Mouse (Mus musculus) megakaryocyte-erythroid progenitor cell, adult 5-6 weeks (primary cell): ENCODE measurements around the gene Creb1. TPM values are rescaled to one million over a fixed set of nuclear protein-coding genes. Genes with fewer than 3 reads are reported as not detected.
"Not testable (repeated sequence)": the region's sequence is repeated elsewhere in the genome, so short reads cannot be mapped to it uniquely, and the experiment has no call there.

Source experiments
- ATAC-seq: replicated peaks from 2 replicates; pipeline ENCODE4 v1.8.0; 2016; ENCODE audit warnings: mild to moderate bottlenecking, inconsistent platforms; ENCODE audit not compliant: severe bottlenecking, poor library complexity, low FRiP score, low TSS enrichment
- total RNA-seq, 2 experiments: library from RNA; stranded (forward) in 1 of 2; stranded (reverse) in 1 of 2; fragments of 200-1000, 215-1000 nt in 1 of 2; fragments of >200 nt in 1 of 2; fragmentation: Nextera tagmentation in 1 of 2; gene quantifications; 2 replicates each; pipeline ENCODE4 v1.2.3; 2014 to 2017

Creb1 gene
- total RNA-seq, 2 experiments from 2014 or later: 46.6 to 52.8 TPM

DNA sequence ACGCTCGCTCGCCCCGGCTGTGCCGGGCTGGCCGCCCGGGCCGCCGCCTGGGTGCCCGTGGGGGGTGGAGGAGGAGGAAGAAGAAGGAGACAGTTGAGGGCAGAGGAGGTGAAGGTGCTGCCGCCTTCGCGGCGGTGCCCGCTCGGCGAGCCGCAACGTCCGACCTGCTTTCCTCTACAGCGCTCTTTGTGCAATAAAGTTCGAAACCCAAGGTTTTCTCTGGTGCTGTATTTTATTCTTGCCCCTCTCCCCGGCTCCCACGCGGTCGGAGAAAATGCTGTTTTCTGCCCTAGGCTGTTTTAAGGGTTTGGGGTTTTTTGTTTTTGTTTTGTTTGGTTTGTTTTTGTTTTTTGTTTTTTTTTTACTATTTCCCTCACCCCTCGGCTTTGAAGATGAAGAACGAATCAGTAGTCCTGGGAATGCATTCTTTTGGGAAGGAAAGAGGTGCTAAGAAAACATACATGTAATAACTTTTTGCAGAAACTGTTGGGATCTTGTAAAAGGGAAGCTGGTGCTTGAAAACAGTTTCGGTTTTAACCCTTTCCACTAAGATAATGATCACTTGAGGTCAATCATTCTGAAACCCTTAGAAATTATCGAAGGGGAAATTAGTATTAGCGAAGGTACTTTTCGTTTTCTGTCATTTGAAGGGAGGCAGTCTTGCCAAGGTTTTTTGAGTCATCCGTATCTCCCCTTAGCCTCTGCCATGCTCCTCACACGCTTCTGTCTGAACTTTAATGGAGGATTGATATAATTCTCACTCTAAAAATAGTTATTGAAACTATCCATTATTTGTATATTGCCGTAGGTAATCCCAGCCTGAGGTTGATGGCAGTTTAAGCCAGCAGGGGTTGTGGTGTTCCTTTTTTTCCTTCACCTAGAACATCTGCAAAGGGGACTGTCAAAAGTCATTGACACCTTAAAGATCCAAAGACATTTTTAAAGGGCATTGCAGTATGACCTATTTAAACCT lies 1.3 kb downstream of the Creb1 start:
- 0 out of 2 replicates have a peak, but pooled peaks have one; percentile 13 for ATAC-seq

DNA sequence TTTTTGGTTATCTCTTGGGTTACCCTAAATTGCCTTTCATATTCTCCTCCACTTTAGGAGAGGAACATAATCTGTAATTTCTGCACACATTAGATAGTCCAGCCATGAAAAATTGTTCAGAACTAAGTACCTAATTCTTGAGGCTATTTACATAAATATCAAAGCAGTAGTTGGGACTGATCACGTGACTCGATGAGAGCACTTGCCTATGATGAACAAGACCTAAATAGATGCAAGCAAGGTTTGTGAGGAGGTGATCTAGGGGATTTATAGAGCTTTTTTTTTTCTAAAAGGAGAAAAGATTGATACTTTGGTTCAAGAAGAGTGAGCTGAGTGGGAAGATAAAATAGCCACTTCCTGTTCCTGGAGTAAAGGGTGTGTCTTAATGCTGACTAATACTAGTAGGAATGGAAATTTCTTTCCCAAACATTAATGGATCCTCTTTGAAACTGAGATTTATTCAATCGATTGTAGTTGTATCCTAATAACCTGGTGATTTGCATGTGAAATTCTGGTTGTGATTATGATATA lies 6.5 kb downstream of the Creb1 start:
- ATAC-seq: no peak

DNA sequence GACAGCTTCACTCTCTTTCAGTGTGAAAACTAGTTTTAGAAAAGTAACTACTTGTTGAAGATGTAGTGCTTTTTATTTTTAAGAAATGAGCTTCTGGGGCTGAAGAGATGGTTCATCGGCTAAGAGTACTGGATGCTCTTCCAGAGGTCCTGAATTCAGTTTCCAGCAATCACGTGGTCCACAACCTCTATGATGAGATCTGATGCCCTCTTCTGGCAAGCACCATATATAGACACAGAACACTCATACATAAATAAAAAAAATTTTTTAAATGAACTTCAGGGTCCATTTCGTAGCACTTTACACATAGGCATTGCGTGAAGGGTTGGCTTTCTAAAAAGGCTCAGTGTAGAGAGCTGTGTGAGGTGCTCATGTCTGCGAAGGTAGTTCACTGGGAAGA lies 11.3 kb downstream of the Creb1 start:
- peak; percentile 61; the same call in 1 of the 2 replicates for ATAC-seq

DNA sequence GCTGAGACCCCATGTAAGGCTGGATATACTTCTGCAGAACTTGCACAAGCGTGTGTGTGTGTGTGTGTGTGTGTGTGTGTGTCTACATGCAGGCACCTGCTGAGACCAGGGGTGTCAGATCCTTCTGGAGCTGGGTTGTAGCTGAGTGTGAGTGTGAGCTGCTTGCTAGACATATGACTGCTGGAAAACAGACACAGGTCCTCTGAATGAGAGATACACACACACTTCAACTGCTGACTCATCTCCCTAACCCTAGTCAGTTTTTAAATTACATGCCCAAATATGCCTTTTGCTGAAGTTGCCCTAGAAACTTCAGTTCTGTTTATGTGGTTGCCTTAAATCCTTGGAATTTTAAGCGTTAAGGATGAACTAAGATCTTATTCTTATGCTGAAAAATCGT lies 13.6 kb downstream of the Creb1 start:
- ATAC-seq: peak; percentile 57

DNA sequence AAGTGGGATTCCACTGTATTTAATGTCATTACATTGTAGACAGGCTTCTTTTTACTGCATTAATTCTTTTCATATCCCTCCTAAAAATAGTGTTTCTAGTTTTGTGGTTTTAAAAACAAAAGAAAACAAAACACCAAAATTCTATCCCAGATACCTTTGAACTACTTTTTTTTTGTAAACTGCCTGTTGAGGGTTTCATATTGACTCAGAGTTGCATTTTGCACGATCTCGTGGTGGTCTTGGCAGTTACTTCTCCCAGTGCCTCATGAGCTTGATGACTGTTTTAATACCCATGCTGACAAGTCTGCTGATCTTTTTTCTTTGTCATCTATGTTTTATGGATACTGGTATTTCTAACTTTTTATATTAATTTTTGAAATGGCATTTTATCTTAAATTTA lies 16.9 kb downstream of the Creb1 start:
- ATAC-seq: no peak

DNA sequence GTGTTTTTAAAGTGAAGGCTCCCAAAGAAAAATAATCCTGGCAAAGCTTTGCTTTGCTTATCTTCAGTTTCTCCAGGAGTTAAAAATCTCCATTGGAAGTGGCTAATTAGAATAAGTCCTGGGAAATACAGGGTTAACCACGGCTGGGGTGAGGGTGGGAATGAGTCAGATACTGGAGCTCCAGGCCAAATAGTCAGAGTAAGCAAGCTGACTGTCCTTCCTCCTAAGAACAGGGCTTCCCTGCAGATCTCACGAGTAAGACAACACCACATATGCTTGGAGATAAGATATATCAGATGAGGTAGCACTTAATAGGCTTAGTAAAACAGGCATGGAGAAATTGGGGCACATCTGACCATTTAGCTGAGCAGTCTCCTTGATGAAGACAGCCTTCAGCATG lies 19.5 kb downstream of the Creb1 start:
- no peak for ATAC-seq

DNA sequence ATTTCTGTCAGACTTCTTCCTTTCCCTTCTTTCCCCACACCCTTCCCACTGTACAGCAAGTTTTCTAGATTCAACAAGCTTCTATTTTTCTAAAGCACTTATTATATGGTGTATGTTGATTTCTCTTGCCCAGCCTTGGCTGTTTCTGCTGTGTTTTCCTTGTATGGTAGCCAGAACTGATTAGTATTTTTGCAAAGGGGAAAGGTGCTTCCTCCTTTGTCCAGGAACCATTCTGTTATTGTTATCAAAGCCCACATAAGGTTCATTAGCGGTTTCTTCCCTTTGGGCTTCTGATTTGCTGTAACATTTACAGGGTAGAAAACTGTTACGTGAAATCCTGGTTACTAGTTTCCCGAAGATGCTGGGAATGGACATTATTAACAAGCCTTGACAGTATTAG lies 27.7 kb downstream of the Creb1 start:
- ATAC-seq: no peak

DNA sequence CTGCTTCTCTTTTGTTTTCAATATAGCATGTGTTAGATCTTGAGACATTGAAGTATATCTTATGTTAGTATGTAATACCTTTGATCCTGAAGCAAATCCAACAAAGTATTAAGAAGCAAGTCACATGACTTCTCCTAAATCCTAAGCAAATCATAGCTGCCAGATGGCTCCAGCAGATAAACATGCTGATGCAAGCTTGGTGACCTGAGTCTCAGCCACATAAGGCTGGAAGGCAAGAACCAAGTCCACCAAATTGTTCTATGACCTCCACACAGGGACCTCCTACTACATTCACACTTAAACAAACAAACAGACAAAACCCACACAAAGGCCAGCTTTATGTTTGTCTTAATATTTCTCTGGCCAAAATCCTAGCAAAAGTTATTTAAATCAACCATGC lies 35.8 kb downstream of the Creb1 start:
- ATAC-seq: no peak

DNA sequence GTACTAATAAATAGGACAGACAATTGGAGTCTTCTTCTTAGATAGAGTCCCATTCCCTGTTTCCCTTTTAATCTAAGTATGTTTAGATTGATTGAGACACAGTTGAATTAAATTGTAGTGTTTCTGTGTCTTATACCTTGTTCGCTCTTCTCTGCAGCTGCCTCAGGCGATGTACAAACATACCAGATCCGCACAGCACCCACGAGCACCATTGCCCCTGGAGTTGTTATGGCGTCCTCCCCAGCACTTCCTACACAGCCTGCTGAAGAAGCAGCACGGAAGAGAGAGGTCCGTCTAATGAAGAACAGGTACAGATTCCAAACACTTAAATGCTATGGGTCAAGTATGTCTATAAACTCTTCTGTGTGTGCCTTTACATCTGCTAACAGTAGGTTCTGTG lies 43.6 kb downstream of the Creb1 start:
- ATAC-seq: no peak

DNA sequence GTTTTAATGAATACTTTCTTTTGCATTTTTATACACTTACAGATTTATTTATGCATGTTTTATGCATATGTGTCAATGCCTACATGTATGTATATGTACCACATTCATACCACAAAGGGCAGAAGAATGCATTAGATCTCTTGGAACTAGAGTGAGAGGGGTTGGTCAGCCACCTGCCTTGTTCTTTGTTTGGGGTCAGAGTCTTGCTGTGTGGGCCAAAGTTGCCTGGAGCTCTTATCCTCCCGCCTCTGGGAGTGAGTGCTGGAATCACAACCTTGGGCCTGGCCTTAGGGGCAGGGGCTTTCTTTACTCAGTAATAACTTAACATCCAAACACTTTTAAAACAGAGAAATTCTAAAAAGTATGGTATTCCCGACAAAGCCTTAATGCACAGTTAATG lies 44.3 kb downstream of the Creb1 start:
- no peak for ATAC-seq

DNA sequence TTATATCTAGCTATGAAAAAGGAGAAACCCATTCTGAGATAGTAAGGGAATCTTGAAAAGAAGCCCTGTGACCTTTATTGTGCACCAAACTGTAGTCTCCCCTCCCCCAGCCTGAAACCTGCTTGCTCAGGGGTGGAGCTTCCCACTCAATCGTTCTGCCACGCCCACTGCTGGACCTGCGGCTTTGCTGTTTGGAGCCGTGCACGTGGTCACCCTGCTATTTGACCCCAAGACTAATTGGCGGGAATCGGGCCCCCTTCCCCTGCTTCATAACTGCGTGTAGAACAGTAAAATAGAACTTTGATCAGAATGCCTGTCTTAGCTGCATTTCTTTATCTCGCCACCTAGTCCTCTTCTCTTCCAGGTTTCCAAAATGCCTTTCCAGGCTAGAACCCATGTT lies 45.5 kb downstream of the Creb1 start:
- not testable (repeated sequence) for ATAC-seq

DNA sequence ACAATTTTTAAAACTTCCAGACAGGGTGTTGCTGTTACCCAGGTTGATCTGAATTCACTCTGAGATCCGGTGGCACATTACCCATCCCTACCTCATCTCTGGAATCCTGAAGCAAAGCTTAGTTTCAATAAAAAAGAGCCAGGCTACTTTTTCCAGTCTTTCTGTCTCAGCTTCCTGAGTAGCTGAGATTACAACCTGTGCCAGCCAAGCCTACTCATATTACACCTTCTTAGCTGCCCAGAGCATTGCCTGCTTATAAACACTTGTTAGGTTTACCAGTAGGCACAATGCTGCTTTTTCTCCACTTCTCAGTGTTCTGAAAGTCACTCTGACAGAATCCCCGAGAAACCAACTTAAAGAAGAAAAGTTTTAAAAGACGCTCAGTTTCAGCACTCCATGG lies 46.4 kb downstream of the Creb1 start:
- no peak for ATAC-seq

DNA sequence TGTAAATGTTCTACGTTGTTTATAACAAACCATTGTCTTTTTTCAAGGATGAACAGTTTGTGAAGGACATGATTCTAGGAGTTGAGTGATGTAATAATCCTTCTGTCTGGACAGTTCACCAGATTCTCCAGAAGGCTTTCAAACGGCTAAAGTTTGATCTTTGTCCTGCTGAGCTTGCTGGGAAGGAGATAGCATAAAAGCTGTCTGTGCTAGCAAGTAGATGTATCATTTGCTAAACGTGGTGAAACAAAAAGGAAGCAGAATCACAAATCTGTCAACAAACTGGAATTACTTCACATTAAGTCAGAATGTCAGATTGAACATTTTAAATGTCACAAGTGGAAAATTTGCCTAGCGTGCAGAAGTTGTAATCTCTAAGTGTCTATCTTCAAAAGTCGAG lies 66.5 kb downstream of the Creb1 start:
- no peak for ATAC-seq

DNA sequence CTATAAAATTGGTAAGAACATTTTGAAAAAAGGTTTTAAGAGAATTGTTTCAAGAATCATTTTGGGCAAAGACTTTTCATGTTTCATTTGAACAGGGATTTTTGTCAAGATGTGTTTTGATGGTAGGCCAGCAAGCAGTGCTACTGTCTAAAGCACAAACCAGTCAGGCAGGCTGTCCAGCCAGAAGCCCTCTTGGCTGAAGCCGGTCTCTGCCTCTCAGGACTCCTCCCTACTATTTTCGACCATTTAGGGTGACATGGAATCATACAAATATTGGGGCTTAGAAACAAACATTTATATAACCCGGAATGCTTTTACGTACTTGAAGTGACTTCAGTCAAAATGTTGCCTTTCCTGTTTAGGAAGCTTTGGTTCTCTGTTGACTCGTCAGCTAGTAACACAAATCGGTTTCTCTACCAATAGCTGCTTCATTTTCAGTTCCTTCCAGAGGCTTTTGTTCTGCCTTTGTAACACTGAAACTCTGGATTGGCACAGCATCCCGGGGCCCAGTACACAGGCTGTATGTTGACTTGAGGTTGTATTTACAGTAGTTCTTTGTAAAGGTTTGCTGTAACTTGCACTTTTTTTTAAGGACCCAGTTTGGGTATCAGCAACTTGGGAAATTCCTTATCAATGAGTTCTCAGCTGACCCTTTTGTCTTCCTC lies 68.1 kb downstream of the Creb1 start:
- no peak for ATAC-seq

DNA sequence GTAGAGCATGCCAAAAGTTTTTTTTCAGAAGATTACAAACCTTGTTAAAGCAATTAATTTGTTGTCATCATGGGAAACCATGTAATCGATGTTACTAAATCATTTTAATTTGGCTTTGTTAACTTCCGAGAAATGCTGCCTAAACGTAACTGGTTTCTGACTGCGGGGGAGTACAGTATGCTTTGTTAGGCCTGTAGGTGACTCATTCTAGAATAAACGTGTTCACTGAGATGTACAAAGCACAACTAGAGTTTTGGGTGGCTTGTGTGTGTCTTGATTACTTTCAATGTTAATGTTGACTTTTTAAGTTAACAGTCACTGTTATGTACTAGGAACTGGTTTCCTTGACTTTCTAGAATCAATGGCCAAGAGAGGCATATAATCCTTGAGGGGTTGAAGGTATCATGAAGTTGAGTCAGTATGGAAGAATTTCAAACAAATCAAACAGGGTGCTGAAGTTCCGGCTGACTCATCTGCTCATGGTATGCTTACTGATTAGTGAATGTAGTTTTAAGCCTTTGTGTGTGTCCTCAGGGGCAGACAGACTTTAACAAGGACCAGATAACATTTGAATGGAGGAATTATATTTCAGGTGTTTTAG lies 68.9 kb downstream of the Creb1 start:
- no peak for ATAC-seq

DNA sequence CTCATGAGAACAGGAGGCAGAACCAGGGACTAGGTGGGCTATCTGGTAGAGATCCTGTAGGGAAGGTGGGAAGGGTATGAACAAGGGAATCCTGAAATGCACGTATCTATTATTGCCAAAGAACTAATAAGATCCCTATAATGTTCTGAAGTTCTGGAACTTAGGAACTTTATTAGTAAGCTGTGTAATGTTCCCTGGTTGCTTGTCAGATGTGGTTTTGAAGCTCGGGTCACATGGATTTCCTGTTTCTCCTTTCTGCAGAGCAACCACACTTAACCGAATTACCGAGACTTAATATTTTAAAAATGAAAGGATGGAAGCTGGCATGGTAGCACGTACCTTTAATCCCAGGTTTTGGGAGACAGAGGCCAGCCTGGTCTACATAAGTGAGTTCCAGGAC lies 70.9 kb downstream of the Creb1 start:
- no peak for ATAC-seq

DNA sequence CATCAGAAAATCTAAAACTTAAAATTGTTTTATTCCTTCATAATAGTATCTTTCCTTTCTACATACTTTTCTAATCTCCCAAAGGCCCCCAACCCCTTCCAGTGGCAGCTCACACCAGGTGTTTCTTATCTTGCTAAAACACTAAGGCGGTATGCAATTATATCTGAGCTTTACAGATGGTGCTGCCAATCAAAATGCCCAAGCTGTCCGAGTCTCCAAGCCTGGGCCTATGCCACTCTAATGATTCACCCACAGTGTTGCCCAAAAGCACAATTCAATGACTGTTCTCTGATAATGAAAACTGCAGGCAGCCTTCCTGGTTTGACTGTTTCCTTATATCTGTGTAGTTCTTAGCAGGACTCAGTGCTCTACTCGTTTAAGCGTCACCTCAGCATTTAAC lies 76.7 kb downstream of the Creb1 start:
- peak; percentile 88 for ATAC-seq

DNA sequence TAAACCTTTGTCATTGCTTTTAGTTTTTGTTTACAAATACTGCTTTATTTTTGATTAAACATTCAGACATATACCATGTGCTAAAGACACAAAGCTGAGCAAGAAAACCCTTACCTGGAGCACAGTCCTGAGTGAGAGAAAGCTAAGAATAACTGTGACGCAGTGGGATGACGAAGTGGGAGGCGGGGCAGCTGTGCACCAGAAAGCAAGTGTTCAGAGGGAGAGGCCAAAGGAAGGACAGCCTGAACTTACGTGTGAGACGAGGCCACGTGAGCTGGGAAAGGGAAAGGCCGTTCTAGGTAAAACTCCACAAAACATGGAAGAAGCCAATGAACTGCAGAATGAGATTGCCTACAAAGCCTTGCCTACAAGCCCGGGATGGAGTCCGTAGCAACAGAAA lies 77.5 kb downstream of the Creb1 start:
- no peak for ATAC-seq

DNA sequence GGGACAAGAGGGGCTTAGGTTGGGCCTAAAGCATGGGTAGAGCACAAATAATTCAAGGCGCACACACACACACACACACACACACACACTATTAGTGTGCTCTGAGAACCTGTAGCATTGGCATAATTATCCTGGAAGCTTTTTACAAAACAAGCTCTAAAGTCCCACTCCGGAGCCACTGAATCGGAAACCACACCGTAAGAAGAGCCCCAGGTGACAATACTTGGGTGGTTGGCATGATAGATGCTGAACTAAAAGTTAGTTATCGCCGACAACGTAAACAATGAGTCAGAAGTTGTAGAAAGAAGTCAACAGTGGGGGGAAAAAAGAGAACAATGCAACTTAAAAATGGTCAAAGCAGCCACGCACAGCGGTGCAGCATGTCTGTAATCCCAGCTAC lies 81.9 kb downstream of the Creb1 start:
- ATAC-seq: no peak

DNA sequence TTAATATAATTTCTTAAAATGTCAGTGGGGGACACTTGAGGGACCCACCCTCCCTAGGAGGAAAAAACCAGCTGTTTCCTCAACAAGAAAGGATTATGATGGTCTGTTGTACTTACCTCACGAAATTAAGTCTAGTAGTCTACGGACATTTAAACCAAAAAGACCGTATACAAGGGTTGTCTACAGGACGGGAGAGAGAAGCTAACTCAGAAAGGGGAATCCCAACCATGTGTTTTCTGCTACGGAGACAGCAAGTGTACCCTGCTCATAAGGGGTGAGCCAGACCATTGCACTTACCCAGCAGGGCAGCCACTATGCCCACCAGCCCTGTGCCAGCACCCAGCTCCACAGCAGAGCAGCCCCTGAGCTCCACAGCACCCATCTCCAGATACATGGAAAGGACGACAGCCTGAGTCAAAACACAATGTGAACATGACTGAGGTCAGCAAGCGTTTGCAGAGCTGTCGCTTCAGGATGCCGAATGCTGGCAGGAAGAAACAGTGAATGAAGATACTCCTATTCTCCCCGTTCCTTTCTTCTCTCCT lies 82.4 kb downstream of the Creb1 start:
- no peak for ATAC-seq
